Mouse (Mus musculus): Measurements from ENCODE around the gene Plgrkt.

Plgrkt gene

DNA sequence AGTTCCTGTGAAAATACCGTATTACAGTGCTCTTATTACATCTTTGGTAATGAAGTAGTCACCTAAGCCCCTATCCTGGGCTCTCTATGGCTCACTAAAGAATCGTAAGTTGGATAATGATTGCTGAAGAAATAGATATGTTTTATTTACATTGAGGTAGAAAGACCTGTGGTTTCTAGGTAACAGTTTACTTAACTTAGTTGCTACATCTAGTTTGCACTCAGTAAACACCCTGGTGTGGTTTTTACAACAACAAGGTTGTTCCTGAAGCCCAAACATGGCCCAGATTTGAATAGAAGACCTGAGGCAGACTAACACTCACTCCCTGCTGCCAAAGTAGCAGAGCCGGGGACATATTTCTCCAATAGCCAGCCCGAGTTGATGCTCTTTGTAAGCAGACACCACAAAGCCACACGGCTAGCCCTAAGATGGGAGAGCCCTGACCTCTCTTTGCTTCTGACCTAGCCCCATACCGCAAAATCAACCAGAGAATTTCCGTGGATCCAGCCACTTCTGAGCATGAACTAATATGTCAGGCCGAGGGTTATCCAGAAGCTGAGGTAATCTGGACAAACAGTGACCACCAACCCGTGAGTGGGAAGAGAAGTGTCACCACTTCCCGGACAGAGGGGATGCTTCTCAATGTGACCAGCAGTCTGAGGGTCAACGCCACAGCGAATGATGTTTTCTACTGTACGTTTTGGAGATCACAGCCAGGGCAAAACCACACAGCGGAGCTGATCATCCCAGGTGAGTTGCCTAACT, 12.8 kb upstream of the Plgrkt start:
- no peak for DNase-seq

GRCm38 (mm10) chr19:29376382-29376781, 9.2 kb upstream of the Plgrkt start:
- DNase-seq: peak; percentile 53

DNA sequence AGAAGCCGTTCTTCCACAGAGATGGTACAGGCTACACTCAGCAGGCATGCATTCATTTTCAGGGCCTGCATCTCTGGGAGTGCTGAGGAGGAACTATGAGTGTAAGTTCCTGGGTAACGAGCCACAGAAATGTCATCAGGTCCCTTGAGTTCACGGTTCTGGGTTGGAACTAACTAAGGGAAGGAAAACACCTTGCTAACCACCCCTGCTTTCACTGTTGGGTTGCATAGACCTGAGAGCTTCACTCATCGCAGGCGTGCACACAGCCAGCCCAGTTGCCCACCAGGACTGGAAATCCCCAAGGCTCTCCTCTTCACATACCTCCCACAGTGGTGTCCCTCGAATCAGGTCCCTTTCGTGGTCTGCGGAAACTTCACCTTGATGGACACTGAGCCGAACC, 7.8 kb upstream of the Plgrkt start:
- DNase-seq: peak; percentile 76

- DNase-seq: no peak
Measured at GRCm38 (mm10) chr19:29373438-29373837, 6.2 kb upstream of the Plgrkt start.

GRCm38 (mm10) chr19:29372621-29373020, 5.4 kb upstream of the Plgrkt start:
- DNase-seq: peak; percentile 64

DNA sequence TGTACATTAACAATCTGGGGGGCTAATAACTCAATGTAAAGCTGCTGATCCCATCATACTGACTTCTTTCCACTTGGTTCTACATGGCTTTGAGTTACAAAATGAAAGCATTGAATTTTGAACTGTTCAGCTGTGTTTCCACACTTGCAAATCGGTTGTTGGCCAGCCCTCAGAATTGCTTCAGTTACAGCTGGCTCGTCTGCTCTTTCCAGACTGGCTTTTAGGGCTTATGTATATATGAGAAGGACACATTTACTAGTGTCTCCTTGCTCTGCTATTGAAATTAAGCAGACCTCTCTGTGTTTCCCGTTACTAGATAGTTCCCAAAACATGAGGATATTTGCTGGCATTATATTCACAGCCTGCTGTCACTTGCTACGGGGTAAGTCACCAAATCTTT, 4.9 kb upstream of the Plgrkt start:
- peak; percentile 84 for DNase-seq

GRCm38 (mm10) chr19:29371284-29372081, 4.3 kb upstream of the Plgrkt start:
- peak; percentile 85 for DNase-seq

GRCm38 (mm10) chr19:29370545-29371283, 3.5 kb upstream of the Plgrkt start:
- DNase-seq: peak; percentile 78

DNA sequence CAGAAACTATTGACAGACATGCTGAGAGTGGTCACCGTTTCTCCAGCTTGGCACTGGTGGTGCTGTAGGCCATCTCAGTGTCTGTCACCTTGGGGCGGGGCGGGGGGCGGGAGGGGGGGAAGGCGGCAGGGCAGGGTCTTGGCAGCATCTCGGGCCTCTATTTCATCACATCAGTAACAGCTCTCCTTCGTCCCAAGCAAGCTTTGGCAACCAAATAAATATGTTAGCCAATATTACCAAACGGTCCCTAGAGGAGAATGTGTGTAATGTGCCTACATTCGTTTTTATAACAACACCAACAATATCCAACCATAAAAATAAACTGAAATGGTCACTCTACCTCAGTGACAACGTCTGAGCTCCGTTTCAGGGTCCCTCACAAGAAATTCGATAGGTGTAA, 2.9 kb upstream of the Plgrkt start:
- DNase-seq: peak; percentile 79

- peak; percentile 89 for DNase-seq
Measured at GRCm38 (mm10) chr19:29368671-29369309, 1.6 kb upstream of the Plgrkt start.

DNA sequence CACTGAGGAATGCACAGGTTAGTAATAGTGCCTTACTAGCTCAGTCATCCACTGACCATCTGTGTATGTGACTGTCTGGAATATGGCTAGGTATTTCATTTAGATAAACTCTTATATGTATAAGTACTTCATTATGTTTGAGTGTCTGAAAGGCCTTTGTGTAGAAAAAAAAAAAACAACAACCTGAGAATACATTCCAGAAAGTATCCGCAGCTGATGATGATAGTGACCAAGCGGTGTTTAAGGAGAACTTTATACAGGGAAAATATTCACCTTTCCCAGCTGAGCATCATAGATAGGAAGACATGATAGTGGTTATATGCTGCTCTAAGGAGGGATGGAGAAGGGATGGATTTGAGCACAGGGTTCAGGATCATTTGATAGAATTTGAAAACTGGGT, 851 bp upstream of the Plgrkt start:
- no peak for DNase-seq

DNA sequence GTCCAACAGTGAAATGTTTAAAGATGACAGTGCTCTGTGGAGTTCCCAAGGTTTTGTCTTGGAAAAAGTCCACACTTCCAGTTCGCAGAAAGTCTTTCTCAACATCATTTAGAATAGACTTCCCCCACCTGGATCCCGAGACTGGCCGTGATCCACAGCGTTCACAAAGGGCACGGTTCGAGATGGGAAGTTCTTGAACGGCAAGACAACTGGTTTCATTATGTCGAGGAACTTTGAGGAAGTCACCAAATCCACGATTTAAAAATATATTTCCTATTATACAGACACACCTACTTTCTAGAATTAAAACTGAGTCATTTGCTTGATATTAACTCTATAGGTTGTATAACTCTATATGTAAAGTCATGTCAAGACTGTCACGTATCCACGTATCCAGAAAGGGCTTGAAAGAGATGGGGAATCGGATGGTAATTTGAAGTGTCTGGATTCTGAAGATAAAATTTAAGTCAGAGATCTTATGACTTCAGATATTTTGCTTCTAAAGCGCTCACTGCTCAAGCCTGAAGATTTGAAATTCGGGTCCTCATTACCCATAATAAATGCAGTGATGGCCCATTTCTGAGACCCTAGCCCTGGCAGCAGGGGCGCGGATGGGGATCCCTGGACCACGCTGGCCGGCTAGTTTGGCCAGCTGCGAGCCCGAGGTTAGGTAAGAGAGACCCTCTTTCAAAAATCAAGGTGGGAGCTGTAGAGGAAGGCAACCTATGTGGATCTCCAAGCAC, 793 bp downstream of the Plgrkt start:
- peak; percentile 91 for DNase-seq

- peak; percentile 66 for DNase-seq
Measured at GRCm38 (mm10) chr19:29365105-29365504, 2.1 kb downstream of the Plgrkt start.

DNA sequence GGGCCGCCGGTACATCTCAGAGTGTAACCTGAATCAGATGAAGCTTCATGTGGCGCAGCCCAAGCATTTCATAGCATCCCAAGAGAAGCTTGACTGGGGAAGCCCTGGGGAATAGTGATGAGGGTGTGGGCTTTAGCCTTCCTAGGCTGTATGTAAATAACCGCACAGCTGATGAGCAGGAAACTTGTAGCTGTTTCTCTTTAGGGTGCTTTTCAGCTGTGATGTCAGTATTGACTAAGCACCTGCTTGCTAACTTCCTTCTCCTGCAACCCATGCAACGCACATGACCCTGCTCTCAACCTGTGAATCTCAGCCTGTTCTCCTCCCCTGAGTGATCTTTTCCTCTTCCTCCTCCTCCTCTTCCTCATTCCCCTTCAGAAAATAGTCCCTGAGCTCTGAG, 3.1 kb downstream of the Plgrkt start:
- DNase-seq: peak; percentile 89

- peak; percentile 84 for DNase-seq
Measured at GRCm38 (mm10) chr19:29363557-29363956, 3.6 kb downstream of the Plgrkt start.

DNA sequence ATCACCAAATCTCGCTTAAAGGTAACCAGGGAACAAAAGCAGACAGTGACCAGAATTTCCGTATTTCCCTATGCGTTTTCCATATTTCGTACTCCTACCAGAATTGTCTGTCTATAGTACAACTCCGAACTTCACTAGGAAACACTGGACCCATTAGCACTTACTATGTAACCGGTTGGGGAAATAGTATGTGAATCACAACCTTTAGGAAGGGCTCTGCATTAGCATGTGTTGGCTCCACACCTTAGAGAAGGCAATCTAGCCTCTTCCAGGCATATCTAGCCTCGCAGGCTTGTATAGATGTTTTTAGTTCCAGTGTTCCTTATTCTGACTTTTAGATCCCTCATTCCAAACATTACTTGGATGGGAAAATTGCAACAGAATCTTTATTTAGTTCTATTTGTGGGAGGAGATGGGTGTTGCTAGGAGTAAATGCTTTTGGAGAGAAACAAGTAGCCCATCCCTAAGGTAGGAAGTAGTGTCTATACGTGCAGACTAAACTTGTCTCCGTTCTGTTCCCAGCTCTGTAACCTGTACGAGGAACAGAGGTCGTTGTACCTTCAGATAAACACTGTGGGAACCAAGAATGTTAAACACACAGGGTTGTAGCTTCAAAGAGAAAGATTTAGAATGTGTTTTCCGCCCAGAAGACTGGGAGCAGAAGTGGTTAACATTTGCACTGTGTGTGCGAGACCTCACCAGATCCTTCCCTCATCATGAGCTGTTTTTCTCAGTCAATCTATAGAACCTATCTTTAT, 4.8 kb downstream of the Plgrkt start:
- peak; percentile 60 for DNase-seq

DNA sequence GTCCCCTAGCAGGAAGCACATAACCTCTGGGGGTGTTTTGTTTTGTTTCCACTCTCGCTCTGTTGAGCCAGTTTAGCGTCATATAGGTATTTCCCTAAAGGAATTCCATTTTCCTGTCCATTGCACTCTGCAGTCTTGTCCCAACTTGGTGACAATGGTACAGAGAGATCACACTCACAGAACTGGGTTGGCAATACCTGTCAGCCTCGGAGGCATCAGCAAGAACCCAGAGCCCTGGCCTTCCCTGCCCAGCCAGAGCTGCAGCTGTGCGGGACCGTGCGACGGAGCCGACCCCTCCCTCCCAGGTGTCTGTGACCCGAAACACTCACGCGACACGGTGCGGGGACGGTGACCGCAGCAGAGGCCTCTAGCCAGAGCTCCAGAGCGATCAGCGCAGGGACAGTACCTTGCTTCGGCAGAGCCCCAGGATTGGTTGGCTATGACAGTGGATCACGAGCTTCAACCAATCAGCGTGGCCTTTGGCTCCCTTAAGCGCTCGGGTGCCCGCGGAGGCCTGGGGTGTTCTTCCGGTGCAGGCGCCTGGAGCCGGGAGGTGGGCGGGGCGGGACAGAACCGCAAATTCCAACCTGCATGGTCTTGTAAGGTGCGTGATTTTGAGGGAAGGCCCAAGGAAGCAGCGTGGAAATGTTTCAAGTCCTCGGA, 5.6 kb downstream of the Plgrkt start:
- peak; percentile 100 for DNase-seq

DNA sequence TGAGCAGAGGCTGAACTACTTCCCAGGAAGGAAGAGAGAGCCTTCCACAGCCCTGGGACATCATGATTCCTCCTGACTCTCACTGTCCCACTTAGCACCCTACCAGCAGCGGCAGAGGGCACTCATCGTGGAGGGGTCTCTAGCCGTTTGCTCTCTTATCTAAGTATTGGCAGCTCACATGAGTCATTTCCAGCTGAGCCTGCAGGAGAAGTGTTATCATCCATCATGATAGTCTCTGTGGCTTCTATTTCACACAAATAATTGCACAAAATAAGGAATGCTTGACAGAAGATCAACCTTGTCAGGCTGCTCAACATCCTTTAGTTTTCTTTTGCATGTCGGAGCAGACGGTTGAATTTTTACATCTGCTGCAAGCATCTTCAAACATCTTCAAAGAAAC, 6.9 kb downstream of the Plgrkt start:
- peak; percentile 75 for DNase-seq

DNA sequence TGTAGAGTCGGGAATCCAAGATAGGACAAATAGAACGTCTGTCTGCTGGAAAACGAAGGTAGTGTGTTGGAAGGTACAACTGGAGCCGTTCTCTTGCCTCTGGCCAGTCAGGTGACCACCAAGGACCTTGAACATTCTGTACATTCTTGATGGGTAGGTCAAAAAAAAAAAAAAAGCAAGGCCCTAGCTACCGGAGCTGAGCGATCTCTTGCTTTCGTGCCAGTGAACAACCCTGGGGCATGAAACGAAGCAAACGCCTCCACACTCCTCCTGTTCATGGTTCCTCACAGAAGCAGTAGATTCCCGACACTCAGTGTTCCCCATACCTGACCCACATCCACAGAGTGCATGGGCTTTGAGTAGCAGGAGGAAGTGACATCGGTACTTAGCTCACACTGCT, 10.9 kb downstream of the Plgrkt start:
- peak; percentile 87 for DNase-seq

- DNase-seq: peak; percentile 96
Measured at GRCm38 (mm10) chr19:29354895-29355877, 12.0 kb downstream of the Plgrkt start.

All from heart, adult 11 months (tissue).